Comparison of ENCODE assay signal across 8 mouse cellular contexts in the genomic region with DNA sequence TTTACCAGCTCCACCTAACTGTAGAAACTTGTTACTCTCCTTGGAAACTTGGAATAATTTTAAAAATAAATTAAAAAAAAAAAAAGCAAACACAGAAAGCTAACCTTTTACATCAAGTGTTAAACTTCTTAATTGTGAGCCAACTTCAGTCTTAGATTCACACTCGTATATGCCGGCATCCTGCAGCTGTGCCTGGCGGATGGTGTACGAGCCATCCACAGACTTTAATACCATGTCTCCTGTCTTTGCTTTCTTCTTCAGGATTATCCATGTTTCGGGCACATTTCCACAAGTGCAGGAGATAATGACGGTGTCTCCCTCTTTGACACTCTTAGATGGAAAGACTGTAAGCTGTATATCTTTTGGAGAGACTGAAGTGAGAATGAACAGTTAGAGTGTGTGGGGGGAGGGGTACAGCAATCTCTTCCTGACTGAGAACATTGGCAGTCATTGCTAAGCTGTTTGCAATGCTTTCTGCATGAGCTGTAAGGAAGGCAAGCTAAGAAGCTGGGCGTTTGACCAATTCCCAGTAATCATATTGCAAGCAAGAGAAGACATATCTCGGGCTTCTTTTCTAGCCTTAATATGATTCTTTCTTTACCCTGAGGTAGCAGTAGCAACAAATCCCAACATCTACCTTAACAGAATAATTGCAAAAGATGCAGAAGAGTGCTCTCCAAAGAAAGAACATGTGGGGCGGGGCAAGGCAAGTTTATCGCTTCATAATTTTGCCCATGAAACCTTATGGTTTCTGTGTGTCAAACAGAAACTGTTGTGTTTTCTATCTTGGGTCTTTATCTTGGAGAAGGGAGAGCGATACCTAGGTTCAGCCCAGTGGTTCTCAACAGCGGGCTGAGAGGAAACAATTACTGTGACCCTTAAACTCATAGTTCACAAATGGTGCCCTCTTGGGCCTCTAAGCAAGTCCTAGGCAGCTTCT. TPM values are rescaled to one million over a fixed set of nuclear protein-coding genes. Genes with fewer than 3 reads are reported as not detected.
A peak's percentile ranks its signal among the peaks of the same experiment; 100 is the strongest.
DNase-seq lines count a peak whose midpoint lies in the region; ATAC-seq and TF ChIP-seq lines count a peak whose summit lies in the region.

No protein-coding gene starts in this region.

- WGBS in embryonic facial prominence, embryonic 15.5 days: 49% methylated on average over 12 of the region's 12 CpGs
- WGBS in heart, embryonic 14.5 days: 51% methylated on average over 12 of the region's 12 CpGs
- 61% methylated on average over 12 of the region's 12 CpGs for WGBS in liver, embryonic 11.5 days

- H3K9me3 ChIP-seq in embryonic facial prominence, embryonic 15.5 days (replicated peaks): no peaks in the 10 kb centered on the region
- no peaks in the 10 kb centered on the region for H3K9me3 ChIP-seq in heart, embryonic 14.5 days (ENCODE audit: control insufficient read depth, low read length)
- no peaks in the 10 kb centered on the region for H3K9me3 ChIP-seq in liver, embryonic 11.5 days (ENCODE audit: control insufficient read depth, low read length)

- peak overlapping the region; percentile 45; the same call in 1 of the 2 replicates for H3K27ac ChIP-seq in embryonic facial prominence, embryonic 15.5 days (replicated peaks)
- H3K27ac ChIP-seq in heart, embryonic 14.5 days (replicated peaks in 1 of 2; ENCODE audit: control insufficient read depth in 1 of 2, insufficient read depth in 1 of 2, low read depth in 2 of 2, low read length in 2 of 2): peak overlapping the region; percentile 60 to 77
- no peak overlapping the region for H3K27ac ChIP-seq in liver, embryonic 11.5 days (ENCODE audit: low read depth, low read length)

- no peak overlapping the region for H3K4me3 ChIP-seq in embryonic facial prominence, embryonic 15.5 days (replicated peaks)
- H3K4me3 ChIP-seq in heart, embryonic 14.5 days (ENCODE audit: control insufficient read depth in 1 of 2, insufficient read depth in 1 of 2, low read depth in 1 of 2, low read length in 2 of 2): 0 out of 4 replicates have a peak overlapping the region, but pooled peaks of 1 of the 2 experiments have one; percentile 9
- peak overlapping the region; percentile 21 for H3K4me3 ChIP-seq in myocyte
- H3K4me3 ChIP-seq in liver, embryonic 11.5 days (ENCODE audit: low read depth, low read length): no peak overlapping the region

- H3ac ChIP-seq in myocyte (ENCODE audit: control insufficient read depth, insufficient read length): no peak overlapping the region

- no peaks in the 10 kb centered on the region for H3K79me2 ChIP-seq in myocyte (ENCODE audit: control insufficient read depth, insufficient read depth)

- peak; percentile 10 for TF ChIP-seq POLR2A in myocyte (IDR thresholded peaks at IDR 0.05; ENCODE audit: insufficient read length, low read depth)

- H3K4me1 ChIP-seq in embryonic facial prominence, embryonic 15.5 days: peaks cover 15% of the 10 kb centered on the region
- H3K4me1 ChIP-seq in heart, embryonic 14.5 days (ENCODE audit: control insufficient read depth in 2 of 2, insufficient read depth in 2 of 2, low read length in 2 of 2): peaks cover 4 to 14% of the 10 kb centered on the region in 2 experiments; a peak in 3 of 4 replicates
- 0 out of 2 replicates have a peak, but pooled peaks cover 6% of the 10 kb centered on the region for H3K4me1 ChIP-seq in liver, embryonic 11.5 days (replicated peaks; ENCODE audit: control insufficient read depth, insufficient read depth, low read length)

- no peak overlapping the region for H3K9ac ChIP-seq in embryonic facial prominence, embryonic 15.5 days
- no peak overlapping the region for H3K9ac ChIP-seq in heart, embryonic 14.5 days (ENCODE audit: low read length)
- no peak overlapping the region for H3K9ac ChIP-seq in liver, embryonic 11.5 days (ENCODE audit: low read depth, low read length)

- no peaks in the 10 kb centered on the region for H3K27me3 ChIP-seq in embryonic facial prominence, embryonic 15.5 days
- H3K27me3 ChIP-seq in heart, embryonic 14.5 days (ENCODE audit: control insufficient read depth, insufficient read depth, low read length): no peaks in the 10 kb centered on the region
- H3K27me3 ChIP-seq in myocyte (ENCODE audit: control insufficient read depth, insufficient read depth, insufficient read length): no peaks in the 10 kb centered on the region
- no peaks in the 10 kb centered on the region for H3K27me3 ChIP-seq in liver, embryonic 11.5 days (replicated peaks; ENCODE audit: control insufficient read depth, insufficient read depth, low read length)

- no peak for ATAC-seq in embryonic facial prominence, embryonic 15.5 days (ENCODE audit: insufficient number of reproducible peaks, low FRiP score, low TSS enrichment, low read depth)
- ATAC-seq in heart, embryonic 14.5 days (ENCODE audit: insufficient number of reproducible peaks, insufficient read depth, low FRiP score, low read depth): peak; percentile 72; the same call in 1 of the 2 replicates
- ATAC-seq in liver, embryonic 11.5 days (replicated peaks; ENCODE audit: low FRiP score): no peak
- ATAC-seq in erythroblast, adult 5-6 weeks (replicated peaks; ENCODE audit: low FRiP score, poor library complexity, severe bottlenecking): no peak

- H3K36me3 ChIP-seq in embryonic facial prominence, embryonic 15.5 days: no peaks in the 10 kb centered on the region
- H3K36me3 ChIP-seq in heart, embryonic 14.5 days (ENCODE audit: control insufficient read depth, insufficient read depth, low read length): peaks cover 70% of the 10 kb centered on the region
- no peaks in the 10 kb centered on the region for H3K36me3 ChIP-seq in myocyte (ENCODE audit: control insufficient read depth, insufficient read depth)
- no peaks in the 10 kb centered on the region; the same call in 1 of the 2 replicates for H3K36me3 ChIP-seq in liver, embryonic 11.5 days (ENCODE audit: control insufficient read depth, insufficient read depth, low read length)

- DNase-seq in ovary, postnatal 14 days (ENCODE audit: low spot score): peak; percentile 21
- DNase-seq in ovary, postnatal 36 days (ENCODE audit: low spot score): no peak
- peak; percentile 13 to 54 for DNase-seq in kidney, postnatal 4 days
- no peak for DNase-seq in liver, embryonic 11.5 days (ENCODE audit: low spot score)

- peak overlapping the region; percentile 17; the same call in 1 of the 2 replicates for H3K4me2 ChIP-seq in embryonic facial prominence, embryonic 15.5 days (replicated peaks)
- H3K4me2 ChIP-seq in heart, embryonic 14.5 days (ENCODE audit: low read length): peak overlapping the region; percentile 40
- peak overlapping the region; percentile 79 for H3K4me2 ChIP-seq in myocyte (ENCODE audit: low read depth)
- H3K4me2 ChIP-seq in liver, embryonic 11.5 days: no peak overlapping the region

TF ChIP-seq in myocyte, 11 proteins besides CTCF, POLR2A, EP300 and RAD21:
- TF ChIP-seq USF1 (IDR thresholded peaks at IDR 0.05; ENCODE audit: low read depth) (no peak), MYOD1 (IDR thresholded peaks at IDR 0.05; ENCODE audit: control insufficient read depth in 1 of 3, insufficient read length in 2 of 3, low read depth in 2 of 3) (peak in 1 of 3 experiments; percentile 10), TCF3 (IDR thresholded peaks at IDR 0.05; ENCODE audit: insufficient read length, low read depth) (no peak), CEBPB (IDR thresholded peaks at IDR 0.05; ENCODE audit: insufficient read depth, poor library complexity, severe bottlenecking) (0 out of 2 replicates have a peak, but pooled peaks have one; percentile 2)

RNA-seq across cellular contexts. Expression of gene Vcam1, which starts 15.0 kb away (rescaled TPM):
- 37.8 and 42.6 TPM in 2 replicates for polyA plus RNA-seq in embryonic facial prominence, embryonic 15.5 days (2015; fragmentation: Nextera tagmentation; extraction: Ambion mirVana)
- 75.8 and 82.9 TPM in 2 replicates for polyA plus RNA-seq in heart, embryonic 14.5 days (2014; fragmentation: Nextera tagmentation; extraction: Ambion mirVana)
- polyA plus RNA-seq in myocyte (2012; fragmentation: generic; extraction: Trizol): 6.6 TPM
- 64.3 and 67.4 TPM in 2 replicates for polyA plus RNA-seq in liver, embryonic 11.5 days (2014; fragmentation: Nextera tagmentation; extraction: Ambion mirVana)
- 102 and 106 TPM in 2 replicates for total RNA-seq in erythroblast, adult 5-6 weeks (2015; ENCODE audit: low replicate concordance)
- 63.5 and 65.1 TPM in 2 replicates for total RNA-seq in erythroblast, adult 5-6 weeks (2017; ENCODE audit: low replicate concordance)

Comparison
In these comparisons a context has a peak if more than half of its experiments do, and no peak if none do; other contexts are left out.
1. DNase-seq: peak in ovary, postnatal 14 days (single experiment) and kidney, postnatal 4 days (2 of 2); none in ovary, postnatal 36 days (single experiment) and liver, embryonic 11.5 days (single experiment).